Mouse (Mus musculus) liver, embryonic 16.5 days (tissue): ENCODE measurements around the gene P2ry10. TPM values are rescaled to one million over a fixed set of nuclear protein-coding genes. Genes with fewer than 3 reads are reported as not detected.
"Not testable (repeated sequence)": the region's sequence is repeated elsewhere in the genome, so short reads cannot be mapped to it uniquely, and the experiment has no call there.

Source experiments
- ATAC-seq: fragments of 200-750 bp; cut with Nextera tagmentation; 2 replicates; pipeline ENCODE4 v1.8.0; 2017; ENCODE audit warnings: low read depth, mild to moderate bottlenecking, moderate number of reproducible peaks, moderate library complexity
- H3K27ac ChIP-seq: fragments of 300-500 bp; sonication (generic); 2 replicates; pipeline ENCODE4 v1.5.1; 2014; ENCODE audit warnings: mild to moderate bottlenecking, low read length
- H3K27me3 ChIP-seq: fragments of 300-500 bp; sonication (generic); 2 replicates; pipeline ENCODE4 v1.6.1; 2014; ENCODE audit warnings: low read depth, low read length, mixed read lengths; ENCODE audit not compliant: control insufficient read depth, insufficient read depth
- H3K36me3 ChIP-seq: fragments of 300-500 bp; sonication (generic); 2 replicates; pipeline ENCODE4 v1.6.1; 2014; ENCODE audit warnings: mild to moderate bottlenecking; ENCODE audit not compliant: control insufficient read depth, insufficient read depth
- H3K4me1 ChIP-seq: fragments of 300-500 bp; sonication (generic); 2 replicates; pipeline ENCODE4 v1.6.1; 2014; ENCODE audit warnings: low read depth, low read length, mixed read lengths; ENCODE audit not compliant: control insufficient read depth
- H3K4me2 ChIP-seq: fragments of 300-500 bp; sonication (generic); 2 replicates; pipeline ENCODE4 v1.6.1; 2014; ENCODE audit warnings: low read depth, low read length, mixed read lengths
- H3K4me3 ChIP-seq: fragments of 300-500 bp; sonication (generic); 2 replicates; pipeline ENCODE4 v1.5.1; 2014; ENCODE audit warnings: low read depth, mild to moderate bottlenecking, low read length
- H3K9ac ChIP-seq: fragments of 300-500 bp; sonication (generic); 2 replicates; pipeline ENCODE4 v1.6.1; 2014; ENCODE audit warnings: low read depth, low read length
- H3K9me3 ChIP-seq: fragments of 300-500 bp; sonication (generic); replicated peaks from 2 replicates; pipeline ENCODE4 v1.6.1; 2016; ENCODE audit warnings: low read length; ENCODE audit not compliant: control insufficient read depth
- WGBS: fragments of 180-500 bp; shearing (Covaris S2); extraction: QIAGEN DNeasy Blood & Tissue Kit; methylation state at CpG from one replicate; pipeline ENCODE4 v1.1.7; 2014; ENCODE audit not compliant: insufficient replicate concordance; 5-methylcytosine and 5-hydroxymethylcytosine counted together
- polyA plus RNA-seq: library from polyadenylated mRNA; unstranded; fragments of >200 nt; fragmentation: Nextera tagmentation; extraction: Ambion mirVana; gene quantifications from 2 replicates; pipeline ENCODE4 v1.2.1, GENCODE M21; 2015

P2ry10 gene
- polyA plus RNA-seq, result 0.05 and 0.08 TPM in 2 replicates

- Histone ChIP-seq H3K4me2 (no peak within 1 kb of the TSS), H3K4me3 (no peak within 1 kb of the TSS), H3K9me3 (no peaks in the 10 kb centered on the region), H3K36me3 (no peaks in the 10 kb centered on the region), H3K4me1 (no peaks in the 10 kb centered on the region), H3K27ac (no peak within 1 kb of the TSS), H3K9ac (no peak within 1 kb of the TSS), H3K27me3 (no peaks in the 10 kb centered on the region)
- WGBS, result 28% methylated on average over 4 of the region's 4 CpGs
- ATAC-seq, result no peak
Observed at GRCm38 (mm10) chrX:107088177-107088576, at the start of gene P2ry10. TSS of gene P2ry10 (plus strand) at chrX:107088492.

GRCm38 (mm10) chrX:107039146-107039545, 49.1 kb upstream of the P2ry10 start:
- no peaks in the 10 kb centered on the region for H3K36me3 ChIP-seq
- no peak overlapping the region for H3K4me3 ChIP-seq
- no peaks in the 10 kb centered on the region for H3K9me3 ChIP-seq
- no peak overlapping the region for H3K9ac ChIP-seq
- no peak overlapping the region for H3K27ac ChIP-seq
- no peaks in the 10 kb centered on the region for H3K4me1 ChIP-seq
- ATAC-seq, result no peak
- no peak overlapping the region for H3K4me2 ChIP-seq
- no peaks in the 10 kb centered on the region for H3K27me3 ChIP-seq

- no peaks in the 10 kb centered on the region for H3K36me3 ChIP-seq
- H3K27ac ChIP-seq, result no peak overlapping the region
- no peaks in the 10 kb centered on the region for H3K9me3 ChIP-seq
- H3K27me3 ChIP-seq, result no peaks in the 10 kb centered on the region
- ATAC-seq, result no peak
- H3K4me1 ChIP-seq, result no peaks in the 10 kb centered on the region
- H3K4me2 ChIP-seq, result no peak overlapping the region
- 24% methylated on average over 2 of the region's 2 CpGs for WGBS
- no peak overlapping the region for H3K4me3 ChIP-seq
- H3K9ac ChIP-seq, result no peak overlapping the region
Observed at GRCm38 (mm10) chrX:107039635-107040034, 48.7 kb upstream of the P2ry10 start.

GRCm38 (mm10) chrX:107042367-107042766, 45.9 kb upstream of the P2ry10 start:
- Histone ChIP-seq H3K27me3 (no peaks in the 10 kb centered on the region), H3K4me1 (no peaks in the 10 kb centered on the region), H3K27ac (no peak overlapping the region), H3K9me3 (no peaks in the 10 kb centered on the region), H3K9ac (no peak overlapping the region), H3K4me2 (no peak overlapping the region), H3K4me3 (no peak overlapping the region), H3K36me3 (no peaks in the 10 kb centered on the region)
- ATAC-seq, result no peak
- 56% methylated on average over 2 of the region's 2 CpGs for WGBS

GRCm38 (mm10) chrX:107083407-107083806, 4.9 kb upstream of the P2ry10 start:
- H3K4me3 ChIP-seq, ATAC-seq, H3K27me3 ChIP-seq, H3K9me3 ChIP-seq, H3K4me1 ChIP-seq, H3K9ac ChIP-seq, H3K36me3 ChIP-seq, H3K4me2 ChIP-seq, H3K27ac ChIP-seq: not testable (repeated sequence)
- WGBS, result 53% methylated on average over 2 of the region's 2 CpGs

GRCm38 (mm10) chrX:107084320-107084719, 4.0 kb upstream of the P2ry10 start:
- Histone ChIP-seq H3K4me2 (no peak overlapping the region), H3K9me3 (no peaks in the 10 kb centered on the region), H3K27ac (no peak overlapping the region), H3K4me1 (no peaks in the 10 kb centered on the region), H3K36me3 (no peaks in the 10 kb centered on the region), H3K9ac (no peak overlapping the region), H3K27me3 (no peaks in the 10 kb centered on the region), H3K4me3 (no peak overlapping the region)
- ATAC-seq, result no peak

- WGBS, result 32% methylated on average over 5 of the region's 5 CpGs
- no peaks in the 10 kb centered on the region for H3K27me3 ChIP-seq
- no peak for ATAC-seq
Observed at GRCm38 (mm10) chrX:107089131-107089530, 839 bp downstream of the P2ry10 start.

GRCm38 (mm10) chrX:107089930-107090329, 1.6 kb downstream of the P2ry10 start:
- Histone ChIP-seq H3K9me3 (no peaks in the 10 kb centered on the region), H3K27ac (no peak overlapping the region), H3K4me3 (no peak overlapping the region), H3K4me2 (no peak overlapping the region), H3K27me3 (no peaks in the 10 kb centered on the region), H3K36me3 (no peaks in the 10 kb centered on the region), H3K4me1 (no peaks in the 10 kb centered on the region), H3K9ac (no peak overlapping the region)
- ATAC-seq, result no peak
- WGBS, result 50% methylated on average over 1 of the region's 1 CpGs

More at GRCm38 (mm10) chrX:107089131-107089530, 839 bp downstream of the P2ry10 start:
- H3K9ac ChIP-seq, result no peak overlapping the region
- no peak overlapping the region for H3K4me2 ChIP-seq
- H3K4me3 ChIP-seq, result no peak overlapping the region
- no peaks in the 10 kb centered on the region for H3K4me1 ChIP-seq
- H3K27ac ChIP-seq, result no peak overlapping the region
- H3K36me3 ChIP-seq, result no peaks in the 10 kb centered on the region
- no peaks in the 10 kb centered on the region for H3K9me3 ChIP-seq

- Histone ChIP-seq H3K4me1 (no peaks in the 10 kb centered on the region), H3K27me3 (no peaks in the 10 kb centered on the region), H3K36me3 (no peaks in the 10 kb centered on the region), H3K4me3 (no peak overlapping the region), H3K9ac (no peak overlapping the region), H3K4me2 (no peak overlapping the region), H3K27ac (no peak overlapping the region), H3K9me3 (no peaks in the 10 kb centered on the region)
- no peak for ATAC-seq
- 50% methylated on average over 3 of the region's 3 CpGs for WGBS
Observed at GRCm38 (mm10) chrX:107095633-107096032, 7.3 kb downstream of the P2ry10 start.

- Histone ChIP-seq H3K9ac (no peak overlapping the region), H3K4me1 (no peaks in the 10 kb centered on the region), H3K27me3 (no peaks in the 10 kb centered on the region), H3K4me3 (no peak overlapping the region), H3K36me3 (no peaks in the 10 kb centered on the region), H3K27ac (no peak overlapping the region), H3K4me2 (no peak overlapping the region), H3K9me3 (no peaks in the 10 kb centered on the region)
- WGBS, result 57% methylated on average over 1 of the region's 1 CpGs
- no peak for ATAC-seq
Observed at GRCm38 (mm10) chrX:107116333-107116732, 28.0 kb downstream of the P2ry10 start.
